Mouse (Mus musculus) forebrain, embryonic 16.5 days (tissue): ENCODE measurements around the gene Myl6. TPM values are rescaled to one million over a fixed set of nuclear protein-coding genes. Genes with fewer than 3 reads are reported as not detected.
"Not testable (repeated sequence)": the region's sequence is repeated elsewhere in the genome, so short reads cannot be mapped to it uniquely, and the experiment has no call there.

Experiments
- ATAC-seq: fragments of 200-750 bp; cut with Nextera tagmentation; 2 replicates; pipeline ENCODE4 v1.8.0; 2017; ENCODE audit warnings: mild to moderate bottlenecking, moderate library complexity
- H3K27ac ChIP-seq: fragments of 300-500 bp; sonication (generic); 2 replicates; pipeline ENCODE4 v1.5.1; 2014; ENCODE audit warnings: low read length, control low read depth
- H3K27me3 ChIP-seq: fragments of 300-500 bp; sonication (generic); replicated peaks from 2 replicates; pipeline ENCODE4 v1.6.1; 2014; ENCODE audit warnings: low read length; ENCODE audit not compliant: control insufficient read depth, insufficient read depth
- H3K36me3 ChIP-seq: fragments of 300-500 bp; sonication (generic); 2 replicates; pipeline ENCODE4 v1.6.1; 2014; ENCODE audit not compliant: control insufficient read depth, insufficient read depth
- H3K4me1 ChIP-seq: fragments of 300-500 bp; sonication (generic); replicated peaks from 2 replicates; pipeline ENCODE4 v1.6.1; 2014; ENCODE audit warnings: low read length; ENCODE audit not compliant: control insufficient read depth, insufficient read depth
- H3K4me2 ChIP-seq: fragments of 300-500 bp; sonication (generic); 2 replicates; pipeline ENCODE4 v1.6.1; 2014; ENCODE audit warnings: mild to moderate bottlenecking, low read length, control low read depth
- H3K4me3 ChIP-seq: fragments of 300-500 bp; sonication (generic); replicated peaks from 2 replicates; pipeline ENCODE4 v1.5.1; 2014; ENCODE audit warnings: mild to moderate bottlenecking, low read length, control low read depth
- H3K9ac ChIP-seq: fragments of 300-500 bp; sonication (generic); replicated peaks from 2 replicates; pipeline ENCODE4 v1.6.1; 2014; ENCODE audit warnings: low read depth, low read length, control low read depth
- H3K9me3 ChIP-seq: fragments of 300-500 bp; sonication (generic); 2 replicates; pipeline ENCODE4 v1.6.1; 2016; ENCODE audit warnings: low read length; ENCODE audit not compliant: control insufficient read depth
- WGBS: fragments of 180-500 bp; shearing (Covaris S2); extraction: QIAGEN DNeasy Blood & Tissue Kit; methylation state at CpG from one replicate; pipeline ENCODE4 v1.1.7; 2014; 5-methylcytosine and 5-hydroxymethylcytosine counted together
- polyA plus RNA-seq: library from polyadenylated mRNA; unstranded; fragments of >200 nt; fragmentation: Nextera tagmentation; extraction: Ambion mirVana; gene quantifications from 2 replicates; pipeline ENCODE4 v1.2.1, GENCODE M21; 2015

Myl6 gene
- polyA plus RNA-seq, 1 experiment from 2014 or later, result 678 TPM

- Histone ChIP-seq H3K9ac (peak overlapping the region; percentile 78), H3K4me2 (peak overlapping the region; percentile 91), H3K4me3 (peak overlapping the region; percentile 84), H3K9me3 (no peaks in the 10 kb centered on the region), H3K27ac (peak overlapping the region; percentile 96), H3K4me1 (peaks cover 39% of the 10 kb centered on the region), H3K36me3 (peaks cover 18% of the 10 kb centered on the region), H3K27me3 (no peaks in the 10 kb centered on the region)
- 0% methylated on average over 12 of the region's 12 CpGs for WGBS
- no peak; the same call in none of the 2 replicates for ATAC-seq
Measured at GRCm38 (mm10) chr10:128493319-128493694, 638 bp downstream of the Myl6 start.

- 25% methylated on average over 12 of the region's 12 CpGs for WGBS
- peaks cover 34% of the 10 kb centered on the region for H3K4me1 ChIP-seq
- ATAC-seq, result peak; percentile 7; the same call in 1 of the 2 replicates
Measured at GRCm38 (mm10) chr10:128492633-128493311, 1.2 kb downstream of the Myl6 start.

DNA sequence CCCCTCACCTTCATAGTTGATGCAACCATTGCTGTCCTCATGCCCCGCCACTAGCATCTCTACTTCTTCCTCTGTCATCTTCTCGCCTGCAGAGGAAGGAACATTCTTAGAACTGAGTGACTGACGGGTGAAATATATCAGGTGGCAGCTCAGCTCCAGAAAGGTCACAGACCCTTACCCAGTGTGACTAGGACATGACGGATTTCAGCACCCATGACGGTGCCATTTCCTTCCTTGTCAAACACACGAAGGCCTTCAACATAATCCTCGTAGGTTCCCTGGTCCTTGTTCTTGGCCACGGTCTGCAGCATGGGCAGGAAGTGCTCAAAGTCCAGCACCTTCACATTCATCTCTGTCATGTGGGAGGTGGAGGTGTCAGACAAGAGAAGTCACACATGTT, 1.9 kb downstream of the Myl6 start:
- ATAC-seq, H3K9me3 ChIP-seq, H3K27me3 ChIP-seq, H3K27ac ChIP-seq: not testable (repeated sequence)
- Histone ChIP-seq H3K4me2 (peak overlapping the region; percentile 91), H3K4me3 (peak overlapping the region; percentile 84), H3K36me3 (peaks cover 28% of the 10 kb centered on the region), H3K4me1 (peaks cover 28% of the 10 kb centered on the region), H3K9ac (peak overlapping the region; percentile 78; the same call in 1 of the 2 replicates)
- WGBS, result 84% methylated on average over 8 of the region's 8 CpGs

More at GRCm38 (mm10) chr10:128492633-128493311, 1.2 kb downstream of the Myl6 start:
- Histone ChIP-seq H3K9ac (peak overlapping the region; percentile 78), H3K4me2 (peak overlapping the region; percentile 91), H3K27ac (peak overlapping the region; percentile 96), H3K27me3 (no peaks in the 10 kb centered on the region), H3K4me3 (peak overlapping the region; percentile 84), H3K9me3 (no peaks in the 10 kb centered on the region), H3K36me3 (peaks cover 20% of the 10 kb centered on the region)

- Histone ChIP-seq H3K9ac (no peak overlapping the region), H3K36me3 (peaks cover 30% of the 10 kb centered on the region), H3K4me1 (peaks cover 28% of the 10 kb centered on the region), H3K4me2 (peak overlapping the region; percentile 91; the same call in 1 of the 2 replicates), H3K27me3 (no peaks in the 10 kb centered on the region), H3K9me3 (no peaks in the 10 kb centered on the region), H3K4me3 (no peak overlapping the region), H3K27ac (no peak overlapping the region)
- 68% methylated on average over 5 of the region's 6 CpGs for WGBS
- no peak for ATAC-seq
Measured at GRCm38 (mm10) chr10:128491495-128491894, 2.5 kb downstream of the Myl6 start.

DNA sequence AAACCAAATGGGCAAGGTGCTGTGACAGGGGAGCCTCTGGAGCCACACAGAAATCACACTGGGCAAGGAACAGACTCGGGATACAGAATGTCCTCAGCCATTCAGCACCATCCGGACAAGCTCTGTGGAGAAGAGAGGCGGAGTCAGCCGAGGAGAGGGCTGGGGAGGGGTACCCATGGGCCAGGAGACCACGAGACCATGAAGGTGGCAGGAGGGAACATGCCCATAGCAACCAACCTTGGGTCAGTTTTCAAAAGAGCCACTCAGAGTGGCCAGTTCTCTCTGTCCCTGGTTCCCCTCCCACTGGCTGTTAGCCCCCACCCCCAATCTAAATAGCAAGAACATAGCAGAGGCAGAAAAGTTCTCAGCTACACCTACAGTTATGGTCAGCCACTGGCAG, 3.0 kb downstream of the Myl6 start:
- no peak for ATAC-seq
- H3K36me3 ChIP-seq, result peaks cover 32% of the 10 kb centered on the region
- H3K9me3 ChIP-seq, result no peaks in the 10 kb centered on the region
- H3K4me2 ChIP-seq, result no peak overlapping the region
- no peak overlapping the region for H3K9ac ChIP-seq
- H3K4me3 ChIP-seq, result no peak overlapping the region
- H3K4me1 ChIP-seq, result peaks cover 28% of the 10 kb centered on the region
- 48% methylated on average over 5 of the region's 5 CpGs for WGBS
- no peaks in the 10 kb centered on the region for H3K27me3 ChIP-seq
- no peak overlapping the region for H3K27ac ChIP-seq

DNA sequence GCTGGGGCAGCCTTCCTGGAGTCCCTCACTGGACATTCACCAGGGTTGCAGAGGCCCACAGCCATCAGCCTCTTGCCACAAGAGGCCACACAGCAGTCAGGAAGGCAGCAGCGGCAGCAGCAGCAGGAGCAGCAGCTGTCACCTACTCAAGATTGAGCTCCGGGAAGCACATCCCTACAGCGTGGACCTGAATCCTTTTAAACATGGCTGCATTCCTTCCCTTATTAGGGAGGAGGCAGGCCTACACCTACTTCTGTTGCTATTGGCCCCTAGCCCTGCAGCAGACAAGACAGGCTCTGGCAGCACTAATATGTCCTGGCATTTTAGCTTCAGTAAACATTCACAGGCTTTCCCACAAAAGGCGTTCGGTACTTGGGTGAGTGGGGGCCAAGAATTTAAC, 3.7 kb downstream of the Myl6 start:
- H3K9me3 ChIP-seq, result no peaks in the 10 kb centered on the region
- no peak overlapping the region for H3K4me3 ChIP-seq
- no peaks in the 10 kb centered on the region for H3K27me3 ChIP-seq
- WGBS, result 64% methylated on average over 5 of the region's 5 CpGs
- no peak for ATAC-seq
- H3K9ac ChIP-seq, result no peak overlapping the region
- peaks cover 38% of the 10 kb centered on the region for H3K36me3 ChIP-seq
- no peak overlapping the region for H3K4me2 ChIP-seq
- peaks cover 28% of the 10 kb centered on the region for H3K4me1 ChIP-seq
- H3K27ac ChIP-seq, result no peak overlapping the region

GRCm38 (mm10) chr10:128489785-128490184, 4.2 kb downstream of the Myl6 start:
- no peak overlapping the region for H3K4me2 ChIP-seq
- 44% methylated on average over 4 of the region's 4 CpGs for WGBS
- no peak overlapping the region for H3K4me3 ChIP-seq
- H3K27ac ChIP-seq, result no peak overlapping the region
- no peaks in the 10 kb centered on the region for H3K9me3 ChIP-seq
- peaks cover 25% of the 10 kb centered on the region for H3K4me1 ChIP-seq
- ATAC-seq, result no peak
- peaks cover 38% of the 10 kb centered on the region for H3K36me3 ChIP-seq
- no peak overlapping the region for H3K9ac ChIP-seq
- H3K27me3 ChIP-seq, result no peaks in the 10 kb centered on the region

GRCm38 (mm10) chr10:128489380-128489779, 4.6 kb downstream of the Myl6 start:
- WGBS, result 65% methylated on average over 5 of the region's 5 CpGs
- no peaks in the 10 kb centered on the region for H3K9me3 ChIP-seq
- no peaks in the 10 kb centered on the region for H3K27me3 ChIP-seq
- no peak overlapping the region for H3K4me2 ChIP-seq
- peaks cover 38% of the 10 kb centered on the region for H3K36me3 ChIP-seq
- ATAC-seq, result no peak
- H3K4me1 ChIP-seq, result peaks cover 21% of the 10 kb centered on the region
- no peak overlapping the region for H3K27ac ChIP-seq
- no peak overlapping the region for H3K9ac ChIP-seq
- no peak overlapping the region for H3K4me3 ChIP-seq

- Histone ChIP-seq H3K9me3 (no peaks in the 10 kb centered on the region), H3K4me2 (no peak overlapping the region), H3K36me3 (peaks cover 44% of the 10 kb centered on the region), H3K27ac (no peak overlapping the region), H3K27me3 (no peaks in the 10 kb centered on the region), H3K4me3 (no peak overlapping the region), H3K4me1 (peaks cover 20% of the 10 kb centered on the region), H3K9ac (no peak overlapping the region)
- WGBS, result 84% methylated on average over 4 of the region's 4 CpGs
- no peak for ATAC-seq
Measured at GRCm38 (mm10) chr10:128488776-128489175, 5.2 kb downstream of the Myl6 start.
